Mouse (Mus musculus) stomach, embryonic 16.5 days (tissue): ENCODE data around the gene Gpr152. TPM values are rescaled to one million over a fixed set of nuclear protein-coding genes. Genes with fewer than 3 reads are reported as not detected.

Source experiments
- ATAC-seq: fragments of 200-750 bp; cut with Nextera tagmentation; 2 replicates; pipeline ENCODE4 v1.8.0; 2017; ENCODE audit warnings: moderate number of reproducible peaks, moderate TSS enrichment; ENCODE audit not compliant: insufficient read depth, low FRiP score
- H3K27ac ChIP-seq: fragments of 300-500 bp; sonication (generic); 2 replicates; pipeline ENCODE4 v1.5.1; 2014; ENCODE audit warnings: low read length
- H3K27me3 ChIP-seq: fragments of 300-500 bp; sonication (generic); 2 replicates; pipeline ENCODE4 v1.6.1; 2014; ENCODE audit warnings: low read length, control low read depth, mixed read lengths; ENCODE audit not compliant: control insufficient read depth, insufficient read depth
- H3K36me3 ChIP-seq: fragments of 300-500 bp; sonication (generic); 2 replicates; pipeline ENCODE4 v1.6.1; 2014; ENCODE audit warnings: low read length; ENCODE audit not compliant: control insufficient read depth, insufficient read depth
- H3K4me1 ChIP-seq: fragments of 300-500 bp; sonication (generic); 2 replicates; pipeline ENCODE4 v1.6.1; 2014; ENCODE audit warnings: low read length, control low read depth, mixed read lengths; ENCODE audit not compliant: control insufficient read depth, insufficient read depth
- H3K4me2 ChIP-seq: fragments of 300-500 bp; sonication (generic); 2 replicates; pipeline ENCODE4 v1.6.1; 2014; ENCODE audit warnings: low read depth, low read length, mixed read lengths
- H3K4me3 ChIP-seq: fragments of 300-500 bp; sonication (generic); replicated peaks from 2 replicates; pipeline ENCODE4 v1.5.1; 2014; ENCODE audit warnings: mild to moderate bottlenecking, low read length
- H3K9ac ChIP-seq: fragments of 300-500 bp; sonication (generic); 2 replicates; pipeline ENCODE4 v1.6.1; 2014; ENCODE audit warnings: low read length
- H3K9me3 ChIP-seq: fragments of 300-500 bp; sonication (generic); replicated peaks from 2 replicates; pipeline ENCODE4 v1.6.1; 2016; ENCODE audit warnings: low read length, control low read depth; ENCODE audit not compliant: control insufficient read depth
- WGBS: fragments of 180-500 bp; shearing (Covaris S2); extraction: QIAGEN DNeasy Blood & Tissue Kit; methylation state at CpG from one replicate; pipeline ENCODE4 v1.1.7; 2014; 5-methylcytosine and 5-hydroxymethylcytosine counted together
- polyA plus RNA-seq: library from polyadenylated mRNA; unstranded; fragments of >200 nt; fragmentation: Nextera tagmentation; extraction: Ambion mirVana; gene quantifications from 2 replicates; pipeline ENCODE4 v1.2.1, GENCODE M21; 2015

Gene Gpr152
- polyA plus RNA-seq, 1 experiment from 2014 or later = not detected

DNA sequence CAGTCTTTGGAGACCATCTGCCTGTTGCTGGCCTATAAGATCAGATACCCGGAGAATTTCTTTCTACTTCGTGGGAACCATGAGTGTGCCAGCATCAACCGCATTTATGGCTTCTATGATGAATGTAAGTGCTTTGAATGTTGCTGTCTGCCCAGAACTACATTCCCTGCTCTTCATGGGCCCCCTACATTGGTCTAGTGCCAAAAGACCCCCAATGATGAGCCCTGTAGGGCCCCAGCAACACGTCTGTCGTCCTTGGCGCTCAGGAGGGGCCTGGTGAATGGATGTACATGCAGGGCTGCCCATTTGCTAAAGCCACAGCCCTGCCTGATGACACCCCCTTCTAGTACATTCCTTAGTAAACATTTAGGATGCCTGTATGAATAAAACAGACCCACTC is 53.5 kb downstream of the Gpr152 start:
- peak overlapping the region; percentile 99 for H3K9ac ChIP-seq
- H3K27me3 ChIP-seq = no peaks in the 10 kb centered on the region
- peak overlapping the region; percentile 97 for H3K4me2 ChIP-seq
- peak overlapping the region; percentile 93 for H3K4me3 ChIP-seq
- peaks cover 19% of the 10 kb centered on the region for H3K4me1 ChIP-seq
- peak overlapping the region; percentile 96; the same call in 1 of the 2 replicates for H3K27ac ChIP-seq
- no peak for ATAC-seq
- WGBS = 48% methylated on average over 6 of the region's 6 CpGs
- no peaks in the 10 kb centered on the region for H3K9me3 ChIP-seq
- peaks cover 24% of the 10 kb centered on the region; the same call in 1 of the 2 replicates for H3K36me3 ChIP-seq

DNA sequence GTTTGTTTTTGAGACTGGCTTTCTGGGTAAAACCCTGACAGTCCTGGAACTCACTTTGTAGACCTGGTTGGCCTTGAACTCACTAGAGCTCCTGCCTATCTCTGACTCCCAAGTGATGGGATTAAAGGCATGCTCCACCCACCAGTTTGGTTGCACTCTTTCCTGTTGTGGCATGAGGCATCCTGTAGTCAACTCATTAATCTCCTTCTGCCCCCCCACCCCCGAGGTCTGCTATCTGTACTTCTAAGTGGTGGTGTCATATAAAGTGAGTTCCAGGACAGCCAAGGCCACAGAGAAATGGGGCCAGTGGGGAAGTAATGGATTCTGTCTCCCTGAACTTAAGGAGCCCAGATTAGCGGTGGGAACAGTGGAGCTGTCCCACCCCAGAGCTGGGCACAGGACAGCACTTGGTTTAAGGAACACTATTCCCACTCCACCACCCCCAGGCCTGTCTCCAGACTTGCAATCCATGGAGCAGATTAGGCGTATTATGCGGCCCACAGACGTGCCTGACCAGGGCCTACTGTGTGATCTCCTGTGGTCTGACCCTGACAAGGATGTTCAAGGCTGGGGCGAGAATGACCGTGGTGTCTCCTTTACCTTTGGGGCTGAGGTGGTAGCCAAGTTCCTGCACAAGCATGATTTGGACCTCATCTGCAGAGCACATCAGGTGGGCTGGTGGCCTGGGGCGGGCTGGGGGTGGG is 54.6 kb downstream of the Gpr152 start:
- Histone ChIP-seq H3K4me2 (no peak overlapping the region), H3K36me3 (peaks cover 24% of the 10 kb centered on the region; the same call in 1 of the 2 replicates), H3K4me3 (no peak overlapping the region), H3K27ac (no peak overlapping the region), H3K9me3 (no peaks in the 10 kb centered on the region), H3K27me3 (no peaks in the 10 kb centered on the region), H3K4me1 (peaks cover 19% of the 10 kb centered on the region), H3K9ac (no peak overlapping the region)
- 86% methylated on average over 8 of the region's 8 CpGs for WGBS
- ATAC-seq = no peak

DNA sequence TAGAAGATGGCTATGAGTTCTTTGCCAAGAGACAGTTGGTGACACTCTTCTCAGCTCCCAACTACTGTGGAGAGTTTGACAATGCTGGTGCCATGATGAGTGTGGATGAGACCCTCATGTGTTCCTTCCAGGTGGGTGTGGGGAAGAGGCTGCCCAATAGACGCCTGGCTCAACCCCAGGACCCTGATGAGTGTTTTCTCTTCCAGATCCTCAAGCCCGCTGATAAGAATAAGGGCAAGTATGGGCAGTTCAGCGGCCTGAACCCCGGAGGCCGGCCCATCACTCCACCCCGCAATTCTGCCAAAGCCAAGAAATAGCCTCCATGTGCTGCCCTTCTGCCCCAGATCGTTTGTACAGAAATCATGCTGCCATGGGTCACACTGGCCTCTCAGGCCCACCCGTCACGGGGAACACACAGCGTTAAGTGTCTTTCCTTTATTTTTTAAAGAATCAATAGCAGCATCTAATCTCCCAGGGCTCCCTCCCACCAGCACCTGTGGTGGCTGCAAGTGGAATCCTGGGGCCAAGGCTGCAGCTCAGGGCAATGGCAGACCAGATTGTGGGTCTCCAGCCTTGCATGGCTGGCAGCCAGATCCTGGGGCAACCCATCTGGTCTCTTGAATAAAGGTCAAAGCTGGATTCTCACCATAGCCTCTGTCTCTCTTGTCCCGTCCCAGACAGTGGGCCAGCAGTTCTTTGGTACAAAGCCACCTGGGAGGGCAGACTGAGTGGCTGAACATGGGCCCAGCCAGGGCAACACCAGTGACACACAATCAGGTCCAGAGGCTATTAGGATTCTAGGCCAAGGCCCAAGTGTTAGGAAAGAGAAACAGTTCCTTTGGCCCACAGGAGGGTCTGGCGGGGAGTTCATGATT is 55.4 kb downstream of the Gpr152 start:
- ATAC-seq = no peak
- no peak overlapping the region for H3K4me3 ChIP-seq
- H3K4me2 ChIP-seq = no peak overlapping the region

More for the DNA sequence above, 55.4 kb downstream of the Gpr152 start:
- Histone ChIP-seq H3K9ac (no peak overlapping the region), H3K9me3 (no peaks in the 10 kb centered on the region), H3K4me1 (peaks cover 20% of the 10 kb centered on the region), H3K27me3 (no peaks in the 10 kb centered on the region), H3K36me3 (peaks cover 24% of the 10 kb centered on the region; the same call in 1 of the 2 replicates), H3K27ac (no peak overlapping the region)
- WGBS = 79% methylated on average over 12 of the region's 12 CpGs

Other genes starting within 250 kb of the Gpr152 start
- gene Tcirg1, start 232.7 kb upstream of the Gpr152 start, polyA plus RNA-seq = 43.1 and 46.6 TPM in 2 replicates
- 271 and 298 TPM in 2 replicates for gene Ndufs8, start 227.0 kb upstream of the Gpr152 start, polyA plus RNA-seq
- gene Aldh3b1, start 210.0 kb upstream of the Gpr152 start, polyA plus RNA-seq = 3.5 and 4.9 TPM in 2 replicates
- gene Unc93b1, start 204.6 kb upstream of the Gpr152 start, polyA plus RNA-seq = 25.6 and 29.9 TPM in 2 replicates
- gene Aldh3b3, start 181.1 kb upstream of the Gpr152 start, polyA plus RNA-seq = 0.39 and 0.92 TPM in 2 replicates
- 44.0 and 68.7 TPM in 2 replicates for gene Aldh3b2, start 167.5 kb upstream of the Gpr152 start, polyA plus RNA-seq
- 7.8 and 10.2 TPM in 2 replicates for gene Acy3, start 153.2 kb upstream of the Gpr152 start, polyA plus RNA-seq
- gene Tbx10, start 147.0 kb upstream of the Gpr152 start, polyA plus RNA-seq = 0.17 TPM in 1 of 2 replicates, not detected in the other
- gene Nudt8, start 139.2 kb upstream of the Gpr152 start, polyA plus RNA-seq = 30.5 and 31.3 TPM in 2 replicates
- gene Gm49405, start 139.2 kb upstream of the Gpr152 start, polyA plus RNA-seq = 2.8 and 3.4 TPM in 2 replicates
- 3.8 and 4.8 TPM in 2 replicates for gene Doc2g, start 136.5 kb upstream of the Gpr152 start, polyA plus RNA-seq
- gene Ndufv1, start 127.0 kb upstream of the Gpr152 start, polyA plus RNA-seq = 222 and 223 TPM in 2 replicates
- gene Gstp1, start 101.8 kb upstream of the Gpr152 start, polyA plus RNA-seq = 793 and 833 TPM in 2 replicates
- 24.2 and 28.7 TPM in 2 replicates for gene Gstp2, start 93.8 kb upstream of the Gpr152 start, polyA plus RNA-seq
- gene Gstp3, start 80.2 kb upstream of the Gpr152 start, polyA plus RNA-seq = 5.3 and 6.1 TPM in 2 replicates
- gene Cabp2, start 58.2 kb upstream of the Gpr152 start, polyA plus RNA-seq = 2.9 and 4.2 TPM in 2 replicates
- 115 and 128 TPM in 2 replicates for gene Cdk2ap2, start 42.6 kb upstream of the Gpr152 start, polyA plus RNA-seq
- 13.8 and 14.9 TPM in 2 replicates for gene Pitpnm1, start 39.8 kb upstream of the Gpr152 start, polyA plus RNA-seq
- 86.9 and 90.8 TPM in 2 replicates for gene Aip, start 13.9 kb upstream of the Gpr152 start, polyA plus RNA-seq
- gene Cabp4, start 4.2 kb downstream of the Gpr152 start, polyA plus RNA-seq = 0.12 TPM in 1 of 2 replicates, not detected in the other
- 176 and 182 TPM in 2 replicates for gene Coro1b, start 8.8 kb downstream of the Gpr152 start, polyA plus RNA-seq
- gene Ptprcap, start 13.8 kb downstream of the Gpr152 start, polyA plus RNA-seq = 5.8 and 6.2 TPM in 2 replicates
- gene Rps6kb2, start 23.6 kb downstream of the Gpr152 start, polyA plus RNA-seq = 50.2 and 60.4 TPM in 2 replicates
- gene Carns1, start 35.7 kb downstream of the Gpr152 start, polyA plus RNA-seq = 1.8 and 3.1 TPM in 2 replicates
- gene Tbc1d10c, start 51.5 kb downstream of the Gpr152 start, polyA plus RNA-seq = 3.6 and 3.8 TPM in 2 replicates
- gene Ppp1ca, start 52.3 kb downstream of the Gpr152 start, polyA plus RNA-seq = 727 and 779 TPM in 2 replicates
- 26.2 and 26.7 TPM in 2 replicates for gene Rad9a, start 61.9 kb downstream of the Gpr152 start, polyA plus RNA-seq
- 5.3 and 6.3 TPM in 2 replicates for gene Clcf1, start 74.5 kb downstream of the Gpr152 start, polyA plus RNA-seq
- gene AC109138.7, start 74.6 kb downstream of the Gpr152 start, polyA plus RNA-seq = not detected in 2 replicates
- gene Pold4, start 92.1 kb downstream of the Gpr152 start, polyA plus RNA-seq = 36.3 and 38.0 TPM in 2 replicates
- gene Ssh3, start 129.4 kb downstream of the Gpr152 start, polyA plus RNA-seq = 44.5 and 53.2 TPM in 2 replicates
- 10.9 and 11.9 TPM in 2 replicates for gene Ankrd13d, start 143.3 kb downstream of the Gpr152 start, polyA plus RNA-seq
- gene Grk2, start 166.4 kb downstream of the Gpr152 start, polyA plus RNA-seq = 18.0 and 20.0 TPM in 2 replicates